Mouse (Mus musculus) heart, adult 2 months (tissue): ENCODE results near the gene Gm20388. TPM values are rescaled to one million over a fixed set of nuclear protein-coding genes. Genes with fewer than 3 reads are reported as not detected.

Experiments
- DNase-seq, 2 experiments: peaks; one replicate each; pipeline ENCODE4 v3.0.0; 2021
- H3K27ac ChIP-seq: fragments of 200-600 bp; 2 replicates; pipeline ENCODE4 v1.8.1; 2022
- H3K27me3 ChIP-seq: fragments of 200-500 bp; 2 replicates; pipeline ENCODE4 v1.6.1; 2012; ENCODE audit warnings: mild to moderate bottlenecking, low read length, inconsistent platforms, mixed read lengths; ENCODE audit not compliant: control insufficient read depth, insufficient read depth
- H3K36me3 ChIP-seq: fragments of 200-500 bp; 2 replicates; pipeline ENCODE4 v1.6.1; 2012; ENCODE audit warnings: low read length, inconsistent platforms; ENCODE audit not compliant: control insufficient read depth, insufficient read depth
- H3K4me1 ChIP-seq: fragments of 200-500 bp; 2 replicates; pipeline ENCODE4 v1.6.1; 2011; ENCODE audit warnings: low read length; ENCODE audit not compliant: control insufficient read depth, insufficient read depth
- H3K4me3 ChIP-seq: fragments of 200-600 bp; 2 replicates; pipeline ENCODE4 v1.8.1; 2022
- H3K79me2 ChIP-seq: fragments of 200-500 bp; replicated peaks from 2 replicates; pipeline ENCODE4 v1.6.1; 2012; ENCODE audit warnings: mild to moderate bottlenecking, inconsistent platforms, low read length, moderate library complexity, mixed read lengths; ENCODE audit not compliant: control insufficient read depth, insufficient read depth
- H3K9ac ChIP-seq: fragments of 200-500 bp; 2 replicates; pipeline ENCODE4 v1.6.1; 2012; ENCODE audit warnings: low read depth, mild to moderate bottlenecking, control low read depth, inconsistent platforms, low read length, mixed read lengths
- CTCF ChIP-seq: fragments of 200-600 bp; IDR thresholded peaks from 2 replicates; pipeline ENCODE4 v1.8.1; 2022; ENCODE audit warnings: antibody characterized with exemption, mild to moderate bottlenecking, moderate library complexity
- EP300 ChIP-seq: fragments of 200-500 bp; IDR thresholded peaks from 2 replicates; pipeline ENCODE4 v1.6.1; 2011; ENCODE audit warnings: low read depth, low read length, control low read depth; ENCODE audit not compliant: insufficient read depth
- POLR2A ChIP-seq: fragments of 200-500 bp; IDR thresholded peaks from 2 replicates; pipeline ENCODE4 v1.6.1; 2011; ENCODE audit warnings: mild to moderate bottlenecking, low read depth, low read length, control low read depth; ENCODE audit not compliant: insufficient read depth
- WGBS: fragments of 180-500 bp; shearing (Covaris S2); methylation state at CpG from one replicate; pipeline ENCODE4 v1.1.7; 2018; 5-methylcytosine and 5-hydroxymethylcytosine counted together
- intact Hi-C: fragments of 180-260 bp; cut with DNase I; formaldehyde crosslinking; loops from one replicate; pipeline ENCODE4 v1.15.1; 2025
- polyA plus RNA-seq: library from polyadenylated mRNA; depleted of rRNA; stranded (reverse); fragments of >200 nt; gene quantifications from 2 replicates; pipeline ENCODE4 v1.2.3, GENCODE M21; 2012
- total RNA-seq, 2 experiments: library from RNA; stranded (reverse); gene quantifications; 2 replicates each; pipeline ENCODE4 v1.2.3; 2021

Gm20388 gene
- total and polyA plus RNA-seq, 3 experiments, result 1.8 to 32.3 TPM; not detected in 1

DNA sequence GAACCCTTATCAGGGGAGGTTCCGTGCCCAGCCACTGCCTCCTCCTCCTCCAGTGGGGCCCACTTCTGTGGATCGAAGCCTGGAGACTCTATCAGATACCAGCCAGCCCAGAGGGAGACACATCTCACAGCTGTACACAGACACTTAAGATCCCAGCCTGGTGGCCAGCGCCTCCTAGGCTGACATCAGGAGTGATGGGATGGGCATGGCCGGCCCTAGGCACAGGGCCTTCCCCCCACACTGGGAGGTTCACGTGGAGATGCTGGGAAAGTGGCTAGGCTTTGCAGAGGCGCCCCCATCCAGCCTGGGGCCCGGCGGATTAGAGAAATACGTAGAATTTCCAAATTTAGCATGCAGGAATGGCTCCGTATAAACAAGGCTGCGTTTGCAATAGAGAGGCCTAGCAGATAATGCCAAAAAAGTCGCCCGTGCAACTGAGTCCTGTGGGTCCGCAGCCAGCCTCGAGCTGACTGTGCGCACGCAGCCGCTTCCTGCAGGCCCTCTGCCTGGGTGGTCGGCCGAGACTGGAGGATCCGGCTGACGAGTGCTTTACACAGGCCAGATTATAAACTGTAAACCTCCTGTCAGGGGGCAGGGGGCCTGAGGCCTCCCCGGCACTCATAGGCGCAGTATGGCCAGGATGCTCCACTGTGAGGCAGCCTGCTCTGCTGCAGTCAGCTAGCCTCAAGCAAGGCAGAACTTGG, 949.9 kb downstream of the Gm20388 start:
- Histone ChIP-seq H3K79me2 (no peaks in the 10 kb centered on the region), H3K9ac (no peak overlapping the region), H3K27me3 (peaks cover 7% of the 10 kb centered on the region; the same call in 1 of the 2 replicates), H3K27ac (no peak overlapping the region), H3K4me1 (no peaks in the 10 kb centered on the region), H3K4me3 (no peak overlapping the region), H3K36me3 (no peaks in the 10 kb centered on the region)
- DNase-seq, result no peak
- WGBS, result 44% methylated on average over 24 of the region's 24 CpGs
- intact Hi-C loops, result no loop called here
- TF ChIP-seq CTCF, result no peak
- TF ChIP-seq POLR2A, result no peak
- TF ChIP-seq EP300, result no peak

DNA sequence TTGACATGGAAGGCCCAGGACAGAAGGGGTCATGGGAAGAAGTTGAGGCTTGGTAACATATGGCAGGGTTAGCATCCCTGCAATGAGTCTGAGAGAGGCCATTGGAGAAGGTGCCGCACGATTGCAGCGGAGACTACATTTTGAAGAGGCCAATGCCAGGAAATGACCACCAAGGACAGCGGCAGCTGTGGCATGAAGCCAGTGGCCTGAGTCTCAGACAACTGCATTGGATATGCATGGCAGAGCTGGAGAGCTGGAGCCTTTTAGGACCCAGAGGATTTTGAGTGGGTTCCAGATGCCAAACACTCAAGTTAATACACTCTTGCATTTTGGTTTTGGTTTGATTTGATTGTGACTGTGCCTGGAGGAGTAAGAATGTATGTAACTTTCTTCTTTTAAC, 953.0 kb downstream of the Gm20388 start:
- intact Hi-C loops, result no loop called here
- TF ChIP-seq POLR2A (no peak), CTCF (no peak)
- no peak overlapping the region for H3K9ac ChIP-seq
- 71% methylated on average over 4 of the region's 4 CpGs for WGBS
- no peaks in the 10 kb centered on the region for H3K36me3 ChIP-seq
- no peak for DNase-seq
- no peaks in the 10 kb centered on the region for H3K79me2 ChIP-seq
- H3K4me3 ChIP-seq, result no peak overlapping the region
- peaks cover 7% of the 10 kb centered on the region; the same call in 1 of the 2 replicates for H3K27me3 ChIP-seq
- no peaks in the 10 kb centered on the region for H3K4me1 ChIP-seq
- no peak overlapping the region for H3K27ac ChIP-seq

DNA sequence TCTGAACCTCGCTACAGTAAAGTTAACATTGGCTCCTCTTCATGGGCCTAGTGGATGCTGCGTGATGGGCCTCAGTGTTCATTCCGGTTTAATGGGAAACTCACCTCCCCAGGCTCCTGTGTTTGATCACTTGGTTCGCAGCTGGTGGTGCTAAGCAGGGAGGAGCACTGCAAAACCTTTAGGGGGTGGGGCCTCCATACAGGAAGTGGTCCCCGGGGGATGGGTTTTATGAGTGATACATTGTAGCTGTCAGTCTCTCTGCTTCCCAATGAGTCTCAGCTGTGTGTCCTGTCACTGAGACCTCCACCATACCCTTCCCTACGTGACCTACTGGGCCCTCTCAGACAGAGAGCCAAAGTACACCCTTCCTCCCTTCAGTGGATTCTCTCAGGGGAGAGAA, 956.7 kb downstream of the Gm20388 start:
- Histone ChIP-seq H3K36me3 (no peaks in the 10 kb centered on the region), H3K79me2 (no peaks in the 10 kb centered on the region), H3K4me1 (no peaks in the 10 kb centered on the region), H3K4me3 (no peak overlapping the region), H3K27ac (no peak overlapping the region), H3K27me3 (no peaks in the 10 kb centered on the region), H3K9ac (no peak overlapping the region)
- DNase-seq, result no peak
- 76% methylated on average over 6 of the region's 6 CpGs for WGBS
- TF ChIP-seq CTCF (no peak), POLR2A (no peak), EP300 (no peak)
- intact Hi-C loops, result no loop called here

DNA sequence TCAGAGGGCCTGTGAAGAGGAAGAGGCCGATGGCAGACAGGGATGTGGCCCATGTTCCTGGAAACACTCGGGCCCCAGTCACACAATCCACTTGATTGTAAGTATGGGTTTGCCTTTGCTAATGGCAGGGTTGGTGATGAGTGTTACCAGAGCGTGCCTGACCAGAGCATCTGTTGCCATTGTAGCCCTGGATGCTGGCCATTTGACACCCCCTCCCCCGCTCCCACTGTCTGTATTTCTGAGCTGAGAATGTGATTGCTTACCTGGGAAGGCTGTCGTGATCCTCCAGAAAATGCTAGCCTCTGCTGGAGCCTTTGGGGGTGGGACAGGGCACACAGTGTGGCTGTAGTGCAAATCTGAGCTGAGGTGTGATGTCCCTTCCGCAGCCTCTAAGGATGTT, 962.0 kb downstream of the Gm20388 start:
- Histone ChIP-seq H3K27ac (no peak overlapping the region), H3K27me3 (peaks cover 3% of the 10 kb centered on the region; the same call in 1 of the 2 replicates), H3K9ac (no peak overlapping the region), H3K4me3 (no peak overlapping the region), H3K79me2 (no peaks in the 10 kb centered on the region), H3K4me1 (no peaks in the 10 kb centered on the region), H3K36me3 (no peaks in the 10 kb centered on the region)
- no peak for DNase-seq
- TF ChIP-seq POLR2A (no peak), EP300 (no peak), CTCF (no peak)
- intact Hi-C loops, result no loop called here
- WGBS, result 75% methylated on average over 6 of the region's 6 CpGs

DNA sequence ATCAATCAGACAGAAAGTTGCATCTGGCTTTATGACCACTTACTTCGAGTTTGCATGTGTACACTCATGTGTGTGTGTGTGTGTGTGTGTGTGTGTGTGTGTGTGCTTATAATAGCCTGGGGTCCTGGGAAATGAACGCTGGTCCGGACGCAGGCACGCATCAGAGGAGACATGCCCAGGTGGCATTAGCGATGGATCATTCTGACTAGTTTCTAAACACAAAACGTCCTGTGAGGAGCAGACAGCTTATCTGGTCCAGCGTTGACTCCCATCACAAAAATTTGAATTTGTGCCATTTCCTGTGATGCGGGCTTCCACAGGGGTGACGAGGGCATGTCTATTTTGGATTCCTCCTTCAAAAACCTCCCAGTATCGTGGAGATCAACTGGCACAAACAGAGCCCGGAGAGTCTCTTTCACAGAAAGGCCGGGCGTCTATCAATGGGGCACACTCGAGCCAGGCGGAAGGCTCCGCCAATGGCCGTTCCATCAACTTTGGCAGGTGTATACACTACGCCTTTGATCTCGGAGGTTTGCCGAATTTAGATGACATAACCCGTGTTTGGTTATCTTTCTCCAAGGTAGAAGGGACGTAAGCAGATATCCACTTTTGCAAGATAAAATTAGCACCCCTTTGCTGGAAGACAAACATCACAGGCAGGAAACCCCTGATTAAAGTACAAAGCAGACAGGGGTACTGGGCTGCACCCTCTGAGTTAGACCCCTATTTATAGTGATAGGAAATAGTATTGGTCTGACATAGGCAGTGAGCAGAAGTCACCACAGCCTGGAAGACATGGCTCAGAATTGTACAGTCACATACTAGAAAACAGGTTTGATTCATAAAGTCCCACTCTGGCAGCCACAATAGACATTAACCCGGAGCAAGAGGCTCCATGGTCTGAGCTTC, 965.6 kb downstream of the Gm20388 start:
- DNase-seq, result no peak
- no peaks in the 10 kb centered on the region for H3K36me3 ChIP-seq
- WGBS, result 53% methylated on average over 24 of the region's 24 CpGs
- H3K4me3 ChIP-seq, result no peak overlapping the region
- H3K9ac ChIP-seq, result no peak overlapping the region
- no peaks in the 10 kb centered on the region for H3K79me2 ChIP-seq
- intact Hi-C loops, result no loop called here
- no peak overlapping the region for H3K27ac ChIP-seq
- peaks cover 8% of the 10 kb centered on the region; the same call in 1 of the 2 replicates for H3K27me3 ChIP-seq
- H3K4me1 ChIP-seq, result no peaks in the 10 kb centered on the region
- TF ChIP-seq POLR2A (no peak), EP300 (no peak), CTCF (no peak)

DNA sequence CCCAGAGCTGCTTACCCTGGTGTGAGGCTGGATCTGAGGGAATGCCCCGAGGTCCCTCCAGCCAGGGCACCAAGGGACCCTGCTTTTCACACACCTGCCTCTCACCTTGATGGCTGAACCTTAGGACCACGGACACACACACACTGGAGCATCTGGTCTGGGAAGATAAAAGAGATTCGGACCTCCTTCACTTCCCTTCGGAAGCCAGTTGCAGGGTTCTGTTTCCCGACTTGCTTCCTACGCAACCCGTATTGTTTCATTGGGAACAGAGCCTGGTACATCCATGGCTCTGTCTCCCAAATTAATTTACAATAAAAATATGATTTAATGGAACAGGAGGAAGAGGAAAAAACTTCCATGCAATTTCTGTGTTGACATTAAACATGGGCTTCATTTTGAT, 966.4 kb downstream of the Gm20388 start:
- DNase-seq, result no peak
- 54% methylated on average over 7 of the region's 7 CpGs for WGBS
- intact Hi-C loops, result no loop called here
- Histone ChIP-seq H3K36me3 (no peaks in the 10 kb centered on the region), H3K27me3 (peaks cover 8% of the 10 kb centered on the region; the same call in 1 of the 2 replicates), H3K9ac (no peak overlapping the region), H3K4me1 (no peaks in the 10 kb centered on the region), H3K27ac (no peak overlapping the region), H3K4me3 (no peak overlapping the region), H3K79me2 (no peaks in the 10 kb centered on the region)
- no peak for TF ChIP-seq CTCF
- TF ChIP-seq EP300, result no peak
- TF ChIP-seq POLR2A, result no peak
